Mouse (Mus musculus) yolk sac, embryonic 10.5 days (tissue): ENCODE measurements around the gene Ptpn13.
A peak's percentile ranks its signal among the peaks of the same experiment; 100 is the strongest.

ENCODE experiments used
- DNase-seq: peaks from one replicate; pipeline ENCODE4 v3.0.0-alpha.2; 2017; ENCODE audit warnings: low spot score

The Ptpn13 gene

DNA sequence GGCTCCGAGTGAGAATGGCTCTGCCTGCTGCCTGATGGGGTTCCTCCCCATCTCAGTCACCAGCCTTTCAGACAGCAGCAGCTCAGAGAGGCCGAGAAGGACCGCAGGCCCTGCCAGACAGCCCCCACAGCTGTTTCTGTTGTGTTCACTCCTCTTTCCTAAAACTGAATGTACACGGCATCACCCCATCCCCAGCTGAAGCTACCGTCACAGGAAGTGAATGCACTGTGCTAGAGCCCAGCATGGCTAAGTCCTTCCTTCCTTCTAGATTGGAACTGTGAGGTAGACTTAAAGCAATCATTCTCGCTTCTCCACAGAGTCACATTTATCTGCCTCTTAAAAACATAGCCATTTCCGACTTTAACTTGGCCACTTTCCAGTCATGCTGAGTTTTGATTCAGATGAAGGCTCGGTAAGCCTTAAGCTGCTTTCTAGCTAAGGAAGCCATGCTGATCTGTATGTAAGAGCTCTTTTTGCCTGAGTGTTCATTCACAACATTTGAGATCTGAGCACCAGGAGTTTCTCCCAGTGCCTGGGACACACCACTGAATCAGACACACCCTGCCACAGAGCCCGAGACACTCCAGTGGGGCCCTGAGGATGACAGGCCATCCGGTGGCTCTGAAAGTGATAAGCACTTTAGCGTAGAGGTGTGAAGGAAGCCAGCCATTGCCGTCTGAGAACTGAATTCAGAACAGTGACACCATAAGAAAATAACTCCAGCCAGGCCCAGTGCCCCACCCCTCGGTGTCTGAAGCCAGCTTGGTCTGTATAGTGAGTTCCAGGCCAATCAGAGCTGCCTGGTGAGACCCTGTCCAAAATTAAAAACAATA is 170.6 kb downstream of the Ptpn13 start:
- DNase-seq = no peak

DNA sequence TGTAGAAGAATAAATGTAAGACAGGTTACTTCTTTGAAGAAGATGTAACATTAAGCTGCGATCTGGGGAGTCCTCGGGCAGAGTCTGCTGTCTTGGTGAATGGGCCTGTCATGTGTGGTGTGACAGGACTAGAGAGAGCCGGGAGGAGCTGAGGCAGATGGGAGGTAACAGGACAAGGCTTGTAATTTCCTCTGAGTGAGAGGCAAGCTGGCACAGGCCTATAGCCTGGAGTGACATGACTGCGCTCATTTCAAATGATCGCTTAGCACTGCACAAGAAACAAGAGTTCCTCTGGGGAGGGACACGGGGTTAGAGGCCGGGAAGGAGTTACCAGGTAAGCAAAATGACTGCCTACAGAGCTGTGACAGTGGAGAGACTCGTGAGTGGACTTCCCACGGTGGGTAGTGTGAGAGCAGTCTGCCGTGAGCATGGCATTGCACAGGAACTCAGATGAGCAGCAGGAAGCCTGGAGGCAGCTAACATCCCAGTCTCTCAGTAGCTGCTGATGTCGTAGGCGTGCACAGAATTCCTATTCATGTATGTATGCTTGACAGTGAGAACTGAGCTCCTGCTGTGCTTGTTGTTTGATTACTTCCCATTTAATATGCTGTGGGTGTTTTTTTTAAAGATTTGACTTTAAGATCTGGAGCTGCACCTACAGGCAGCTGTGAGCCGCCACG is 171.6 kb downstream of the Ptpn13 start:
- no peak for DNase-seq

DNA sequence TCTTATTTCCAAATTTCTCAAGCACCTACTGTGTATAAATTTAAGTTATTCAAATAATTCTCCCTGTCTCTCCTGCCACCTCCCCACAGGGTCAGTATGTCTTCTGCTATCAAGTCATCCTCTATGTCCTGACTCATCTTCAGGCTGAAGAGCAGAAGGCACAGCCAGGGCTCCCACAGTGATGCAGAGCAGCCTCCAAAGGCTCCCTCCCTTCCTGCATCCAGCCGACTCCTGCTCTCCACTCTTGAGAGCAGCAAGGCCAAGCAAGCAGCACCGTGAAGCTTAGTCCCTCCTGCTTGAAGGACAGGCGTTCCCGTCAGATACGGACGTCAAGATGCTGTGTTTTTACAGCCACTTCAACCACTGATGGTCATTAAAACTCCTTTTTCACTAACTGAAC is 172.6 kb downstream of the Ptpn13 start:
- DNase-seq = no peak

DNA sequence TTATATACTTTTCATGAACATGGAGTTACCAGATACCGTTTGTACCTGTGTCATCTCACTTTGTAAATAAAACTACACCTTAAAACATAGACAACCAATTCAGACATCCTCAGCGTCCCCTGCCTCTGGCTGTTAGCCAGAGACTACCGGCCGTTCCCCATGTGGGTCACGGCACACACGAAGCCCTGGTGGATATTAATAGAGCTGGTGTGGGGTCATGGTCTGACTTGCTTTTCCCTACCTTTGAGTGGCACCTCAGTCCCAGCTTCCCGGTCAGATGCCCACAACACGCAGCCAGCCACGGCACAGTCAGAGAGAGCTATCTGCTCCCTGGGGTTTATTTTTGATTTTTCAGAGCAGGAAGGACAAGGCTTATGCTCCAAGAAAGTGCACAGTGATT is 173.3 kb downstream of the Ptpn13 start:
- no peak for DNase-seq

DNA sequence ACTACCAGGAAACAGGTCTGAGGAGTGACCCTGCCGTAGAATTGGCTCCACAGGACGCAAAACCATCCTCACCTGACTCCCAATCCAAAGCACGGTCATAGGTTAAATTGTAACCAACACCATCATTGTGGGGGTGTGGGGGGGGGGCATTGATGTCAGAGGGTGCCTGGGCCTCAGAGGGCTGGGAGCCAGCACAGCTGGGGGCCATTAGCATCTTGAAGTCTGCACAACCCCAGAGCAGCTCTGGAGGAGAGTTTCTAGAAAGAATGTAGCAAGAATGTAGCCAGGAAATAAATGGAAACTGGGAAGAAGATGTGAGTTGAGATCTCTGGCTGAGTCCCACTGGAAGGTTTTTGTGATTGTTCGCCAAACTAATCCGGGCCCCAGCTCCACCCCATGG is 173.9 kb downstream of the Ptpn13 start:
- DNase-seq = no peak

DNA sequence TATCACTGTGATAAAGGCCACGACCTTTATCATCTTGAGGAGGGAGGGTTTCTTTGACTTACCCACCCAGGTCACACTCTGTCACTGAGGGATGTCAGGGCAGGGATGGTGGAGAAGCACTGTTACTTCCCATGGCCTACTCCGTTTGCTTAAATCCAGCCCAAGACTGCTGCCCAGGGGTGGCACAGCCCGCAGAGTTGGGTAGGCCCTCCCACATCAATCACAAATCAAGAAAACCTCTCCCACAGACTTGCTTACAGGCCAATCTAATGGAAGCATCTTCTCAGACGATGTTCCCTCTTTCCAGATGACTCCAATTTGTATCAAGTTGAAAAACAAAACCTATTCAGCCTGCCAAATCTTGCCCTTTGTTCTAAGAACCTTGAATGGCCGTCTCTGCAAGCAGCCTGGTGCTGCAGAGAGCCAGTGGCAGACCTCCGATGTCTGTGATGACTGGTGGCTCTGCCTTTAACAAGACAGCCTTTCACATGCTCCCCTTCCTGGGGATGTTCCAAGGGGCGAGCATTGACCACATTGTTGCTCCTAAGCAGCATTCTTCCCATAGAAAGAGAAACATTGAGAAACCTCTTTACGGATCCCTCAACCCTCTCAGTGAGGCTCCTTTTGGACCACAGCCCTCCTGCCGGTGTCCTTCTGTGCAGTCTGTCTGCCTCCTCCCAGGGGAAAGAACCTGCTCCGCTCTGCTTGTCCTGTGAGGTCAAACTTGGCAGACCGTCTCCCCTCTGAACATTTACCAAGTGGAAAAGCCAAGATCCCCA is 178.3 kb downstream of the Ptpn13 start:
- no peak for DNase-seq

DNA sequence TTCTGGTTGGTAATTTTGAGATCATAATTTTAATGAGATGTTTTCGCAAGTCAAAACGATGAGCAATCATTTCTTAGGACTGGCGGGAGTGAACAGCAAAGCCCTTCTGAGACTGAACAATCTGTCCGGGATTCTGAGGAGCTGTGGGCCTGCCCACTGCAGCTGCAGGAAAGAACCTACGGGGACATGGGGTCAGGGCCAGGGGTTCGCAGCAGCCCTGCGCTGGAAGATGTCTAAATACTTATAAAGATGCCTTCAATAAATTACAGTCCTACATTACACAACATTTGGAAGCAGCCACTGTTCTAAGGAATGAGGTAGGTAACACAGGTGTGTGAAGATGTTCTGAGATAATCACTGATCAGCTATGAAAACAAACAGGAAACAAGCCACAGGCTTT is 180.7 kb downstream of the Ptpn13 start:
- DNase-seq = no peak

DNA sequence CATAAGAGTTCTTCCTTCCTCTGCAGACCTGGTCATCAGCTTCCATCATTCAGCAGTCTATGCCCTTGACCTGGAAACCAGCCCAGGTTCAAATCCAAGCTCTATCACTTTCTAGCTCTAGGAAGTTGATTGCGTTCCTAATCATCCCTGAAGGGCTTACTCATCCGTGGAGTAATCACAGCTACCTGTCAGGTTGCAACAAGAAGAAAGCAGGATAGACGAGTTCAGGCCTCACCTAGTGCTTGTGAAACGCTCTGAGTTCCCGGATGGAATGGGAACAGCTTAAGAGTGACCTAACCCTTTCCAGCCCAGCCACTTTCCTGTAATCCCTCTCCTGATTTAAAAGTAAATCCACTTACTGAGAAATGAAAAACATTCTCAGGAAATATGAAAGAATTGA is 185.2 kb downstream of the Ptpn13 start:
- no peak for DNase-seq

DNA sequence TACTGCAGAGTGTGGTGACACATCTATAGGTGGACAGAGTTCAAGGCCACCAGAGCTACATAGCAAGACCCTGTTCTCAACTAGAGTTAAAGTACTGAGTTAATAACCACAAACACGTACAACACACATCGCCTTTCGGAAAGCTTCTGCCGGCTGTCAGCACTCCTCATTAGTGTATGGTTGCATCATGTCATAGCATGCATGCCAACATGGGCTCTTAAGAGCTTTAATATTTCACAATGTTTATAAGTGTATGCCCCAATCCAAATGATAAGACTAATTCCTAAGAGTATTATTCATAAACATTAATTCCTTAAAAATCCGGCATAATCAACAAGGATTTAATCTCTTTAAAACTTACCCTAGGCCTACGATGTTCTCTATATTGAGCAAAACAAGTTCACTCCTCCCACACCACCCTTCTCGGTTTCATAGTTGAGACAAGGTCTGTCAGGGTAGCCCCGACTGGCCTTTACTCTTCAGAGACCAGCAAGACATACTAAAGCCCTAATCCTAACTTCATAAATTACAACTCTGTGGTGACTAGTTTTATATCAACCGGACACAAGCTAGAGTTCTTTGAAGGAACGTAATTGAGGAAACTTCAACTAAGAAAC is 186.0 kb downstream of the Ptpn13 start:
- no peak for DNase-seq

DNA sequence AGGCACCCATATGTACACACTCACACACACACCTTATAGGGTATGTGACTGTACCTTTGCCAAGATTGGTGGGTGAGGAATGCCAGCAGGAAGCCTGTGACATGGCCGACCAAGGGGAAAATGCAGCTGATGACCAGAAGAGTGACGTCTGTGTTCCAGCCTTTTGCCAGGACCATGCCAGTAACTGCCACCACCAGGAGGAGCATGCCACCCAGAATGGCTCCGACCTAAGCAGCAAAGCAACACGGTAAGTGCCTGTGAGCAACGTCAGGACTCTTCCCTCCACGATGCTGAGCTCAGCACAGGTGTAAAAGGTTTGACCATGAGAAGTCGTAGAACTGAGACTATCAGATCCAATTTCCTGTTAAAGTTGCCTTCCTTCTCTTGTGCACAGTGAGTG is 187.3 kb downstream of the Ptpn13 start:
- DNase-seq = no peak

DNA sequence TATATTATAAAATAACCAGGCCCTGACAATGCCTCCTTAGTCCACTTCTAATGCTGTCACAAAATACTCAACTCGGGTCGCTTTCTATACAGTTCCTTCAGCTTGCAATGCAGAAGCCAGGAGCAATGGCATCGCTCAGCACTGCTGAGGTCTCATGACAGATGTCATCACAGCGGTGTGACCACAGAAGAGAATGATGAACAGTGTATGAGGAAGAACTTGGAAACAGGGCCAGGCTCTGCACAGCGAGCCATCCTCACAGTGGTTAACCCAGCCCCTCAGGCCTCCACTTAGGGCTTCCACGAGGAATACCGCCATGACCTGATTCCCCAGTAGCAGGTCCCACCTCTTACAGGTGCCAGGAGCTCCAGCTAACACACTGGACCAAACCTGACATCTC is 189.4 kb downstream of the Ptpn13 start:
- DNase-seq = no peak

DNA sequence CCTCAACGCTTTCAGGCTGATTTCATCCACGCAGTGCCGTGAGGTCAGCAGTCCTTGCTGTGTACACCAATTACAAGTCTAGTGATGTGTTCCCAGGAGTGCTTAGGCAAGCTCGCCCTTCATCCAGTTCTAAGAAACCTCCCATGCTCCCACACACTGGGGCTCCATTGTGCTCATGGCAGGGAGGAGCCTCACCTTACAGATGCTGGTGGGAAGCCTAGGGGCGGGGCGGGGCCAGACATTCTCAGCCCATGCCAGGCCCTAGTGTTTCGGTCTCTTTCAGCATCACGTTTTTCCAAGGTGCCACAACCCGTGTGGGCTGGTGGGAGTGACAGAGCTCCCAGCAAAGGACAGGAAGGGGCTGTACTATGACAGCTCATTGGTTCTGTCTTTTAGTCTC is 192.2 kb downstream of the Ptpn13 start:
- no peak for DNase-seq

DNA sequence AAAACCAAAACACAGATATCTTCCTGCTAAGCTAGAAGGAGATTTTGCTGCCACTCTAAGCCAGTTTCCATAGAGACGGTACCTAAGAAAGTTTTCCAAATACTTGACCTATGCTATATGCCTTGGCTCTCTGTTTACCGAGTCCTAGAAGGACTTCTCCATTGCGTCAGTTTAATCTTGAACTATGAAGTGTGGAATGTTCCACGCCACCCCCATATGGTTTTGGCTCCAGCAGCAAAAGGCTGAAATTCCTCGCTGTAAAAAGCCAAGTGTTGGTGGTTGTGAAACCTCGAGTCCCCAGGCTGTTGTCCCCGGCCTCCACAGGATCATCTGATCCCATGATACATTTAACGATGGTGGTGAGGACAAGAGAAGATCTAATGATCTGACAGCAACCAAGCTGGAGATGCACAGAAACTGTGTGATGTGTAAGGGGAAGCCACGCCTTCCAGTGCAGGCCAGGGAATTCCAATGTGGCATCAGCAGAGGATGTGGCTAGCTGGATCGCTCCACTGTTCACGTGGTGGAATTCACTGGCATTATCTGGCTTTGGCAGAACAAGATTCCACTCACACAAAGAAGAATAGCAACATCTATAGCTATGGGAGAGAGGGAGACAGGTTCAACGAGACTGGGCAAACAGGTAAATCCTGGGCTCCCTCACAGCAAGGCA is 195.4 kb downstream of the Ptpn13 start:
- DNase-seq = peak; percentile 28

DNA sequence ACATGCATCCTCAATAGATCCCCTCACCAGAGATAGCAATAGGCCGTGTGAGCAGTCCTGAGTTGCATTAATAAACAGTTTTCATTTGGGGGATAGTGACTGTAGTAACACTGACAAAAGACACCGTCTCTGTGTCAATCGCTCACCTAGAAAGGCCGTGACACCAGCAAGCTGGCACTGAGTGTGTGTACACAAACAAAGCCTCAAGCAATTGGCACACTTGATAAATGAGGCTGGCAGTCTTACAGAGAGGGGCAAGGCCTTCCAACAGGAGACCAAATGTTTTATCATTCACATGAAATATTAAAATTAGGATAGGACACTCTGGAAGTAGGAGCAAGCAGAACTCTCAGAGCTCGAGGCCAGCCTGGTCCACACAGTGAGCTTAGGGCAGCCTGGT is 197.3 kb downstream of the Ptpn13 start:
- no peak for DNase-seq

DNA sequence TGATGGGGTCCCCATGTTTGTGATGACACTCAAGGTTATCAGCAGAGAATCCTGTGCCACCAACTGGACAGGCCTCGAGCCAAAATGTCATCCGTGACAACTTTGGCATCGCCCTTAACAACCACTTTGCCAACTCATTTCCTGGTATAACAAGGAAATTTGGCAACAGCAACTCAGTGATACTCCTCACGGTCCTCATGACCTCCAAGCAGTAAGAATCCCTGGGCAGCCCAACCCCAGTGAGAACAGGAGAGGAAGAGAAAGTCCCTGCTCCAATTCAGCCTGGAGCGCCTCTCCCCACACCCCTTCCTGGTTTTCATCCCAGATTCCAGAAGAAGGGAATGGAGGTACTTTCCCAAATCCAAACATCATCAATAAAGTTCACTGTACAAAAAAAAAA is 199.8 kb downstream of the Ptpn13 start:
- no peak for DNase-seq

DNA sequence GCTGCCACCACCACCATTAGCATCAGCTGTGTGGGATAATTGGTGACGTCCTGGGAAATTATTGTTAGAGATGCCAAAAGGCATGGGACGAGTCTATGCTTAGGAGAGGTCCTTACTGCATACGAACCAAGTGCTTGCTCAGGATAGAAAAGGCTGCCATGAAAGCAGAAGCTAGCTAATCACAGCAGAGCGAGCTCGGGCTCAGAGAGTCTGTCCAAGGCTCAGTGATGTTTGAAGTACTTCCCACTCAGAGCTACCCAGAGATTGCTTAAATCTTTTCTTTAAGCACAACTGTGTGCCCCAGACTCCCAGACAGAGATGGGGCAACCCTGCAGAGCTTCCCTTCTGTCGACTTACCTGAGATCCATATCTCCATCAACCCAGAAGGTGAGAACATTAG is 203.5 kb downstream of the Ptpn13 start:
- no peak for DNase-seq

DNA sequence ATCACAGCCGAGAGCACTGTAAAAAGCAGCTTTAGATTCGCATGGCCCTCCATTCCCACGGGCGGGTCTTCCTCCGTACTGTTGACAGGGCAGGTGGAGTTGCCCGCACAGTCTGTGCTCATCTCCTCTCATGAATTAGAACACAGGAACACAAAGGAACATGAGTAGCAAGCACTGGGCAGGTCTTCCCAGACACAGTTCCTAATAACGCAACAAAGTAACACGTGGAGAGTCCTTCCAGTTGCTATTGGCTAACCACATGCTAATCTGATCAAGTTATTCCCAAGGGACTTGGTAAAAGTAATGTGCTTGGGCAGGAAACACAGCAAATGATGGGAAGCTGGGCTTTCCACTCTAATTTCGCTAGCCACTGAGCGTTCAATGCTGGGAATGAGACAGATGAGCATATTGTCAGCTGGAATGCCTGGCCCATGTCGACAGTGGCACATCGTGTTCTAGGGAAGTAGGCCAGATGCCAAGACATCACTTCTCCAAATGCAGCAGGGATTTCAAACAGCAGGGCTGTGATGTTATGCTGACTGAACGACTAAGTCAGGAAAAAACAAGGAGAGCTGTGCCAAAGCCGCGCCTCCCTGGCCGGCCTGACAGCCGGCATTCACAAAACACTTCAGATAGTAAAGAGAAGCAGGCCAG is 204.2 kb downstream of the Ptpn13 start, which contains the start of gene Slc10a6:
Slc10a6 (minus strand) TSS at position 293 of the 654 bp plus-strand sequence.
- peak; percentile 6 for DNase-seq

DNA sequence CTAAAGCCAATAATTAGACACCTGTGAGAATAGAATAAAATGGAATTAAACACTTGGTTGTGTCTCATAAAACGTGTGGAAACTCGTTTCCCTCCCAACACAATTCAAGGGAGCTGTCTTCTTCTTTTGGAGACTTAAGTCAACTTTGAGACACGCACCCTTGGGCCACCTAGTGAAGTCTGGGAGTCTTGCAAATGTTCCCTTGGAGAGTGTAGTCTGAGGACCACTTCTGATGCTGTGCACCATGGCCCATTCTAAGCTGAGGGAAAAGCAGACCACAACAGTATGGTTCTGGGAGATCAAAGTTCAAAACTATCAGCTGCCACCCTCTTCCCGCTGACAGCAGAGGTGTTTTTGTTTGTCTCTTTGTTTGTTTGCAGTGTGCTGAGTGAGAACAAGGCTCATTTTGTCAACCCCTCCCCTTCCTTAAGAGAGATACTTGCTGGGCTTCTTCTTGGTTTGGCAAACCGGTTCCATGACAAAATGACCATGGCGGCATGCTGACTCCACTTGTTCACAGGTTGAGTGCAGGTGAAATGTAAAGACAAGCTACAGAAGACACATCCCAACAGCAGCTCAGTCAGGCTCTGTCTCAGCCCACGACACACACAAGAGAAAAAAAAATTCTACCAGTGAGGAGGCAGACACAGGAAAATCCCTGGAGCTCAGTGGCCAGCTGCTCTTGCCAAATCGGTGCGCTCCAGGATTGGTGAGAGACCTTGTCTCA is 205.0 kb downstream of the Ptpn13 start:
- DNase-seq = no peak

DNA sequence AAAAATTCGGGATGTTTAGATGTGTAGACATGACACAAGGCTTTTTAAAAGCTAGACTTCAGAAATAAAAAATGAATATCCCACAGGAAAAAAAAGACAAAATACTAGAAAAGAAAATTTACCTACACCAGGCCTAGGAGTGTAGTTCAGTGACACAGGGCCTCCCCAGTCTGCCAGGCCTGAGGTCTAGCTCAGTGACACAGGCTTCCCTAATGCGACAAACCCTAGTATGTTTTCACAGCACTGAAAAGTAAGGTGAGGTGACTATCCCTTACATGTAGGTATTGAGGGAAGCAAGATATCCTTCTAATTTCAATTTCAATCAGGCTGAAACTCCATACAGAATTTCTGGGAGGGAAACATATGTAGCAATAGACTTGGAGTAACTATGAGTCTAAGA is 212.2 kb downstream of the Ptpn13 start:
- DNase-seq = no peak

DNA sequence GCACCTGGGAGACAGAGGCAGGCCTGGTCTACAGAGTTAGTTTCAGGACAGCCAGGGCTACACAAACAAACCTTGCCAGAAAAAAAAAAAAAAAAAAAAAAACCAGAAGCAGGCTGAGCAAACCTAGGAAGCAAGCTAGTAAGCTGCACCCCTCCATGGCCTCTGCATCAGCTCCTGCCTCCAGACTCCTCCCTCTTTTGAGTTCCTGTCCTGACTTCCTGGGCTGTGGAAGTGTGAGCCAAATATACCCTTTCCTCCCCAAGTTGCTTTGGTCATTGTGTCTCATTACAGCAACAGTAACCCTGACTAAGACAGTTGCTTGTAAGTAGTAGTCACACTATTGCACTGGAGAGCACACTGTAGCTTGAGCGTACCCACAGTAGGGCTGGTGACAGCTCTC is 219.2 kb downstream of the Ptpn13 start:
- no peak for DNase-seq

DNA sequence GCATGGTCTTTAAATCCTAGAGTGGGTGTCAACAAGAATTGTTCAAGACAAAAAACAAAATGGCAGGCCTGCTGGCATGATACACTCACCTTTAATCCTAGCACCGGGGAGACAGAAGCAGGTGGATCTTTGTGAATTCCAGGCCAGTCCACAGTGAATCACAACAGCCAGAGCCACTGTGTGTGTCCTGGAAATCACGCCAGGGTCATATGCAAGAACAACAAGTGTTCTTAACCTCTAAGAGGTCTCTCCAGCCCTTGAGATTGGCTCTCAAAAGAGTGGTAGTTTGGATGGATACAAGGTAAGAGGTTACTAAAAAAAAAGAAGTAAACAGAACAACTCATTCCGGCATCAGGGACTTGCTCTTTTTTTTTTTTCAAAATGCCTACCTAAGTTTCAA is 222.3 kb downstream of the Ptpn13 start:
- DNase-seq = no peak
